Mouse (Mus musculus) stomach, embryonic 14.5 days (tissue): Measurements from ENCODE around the gene Lhx8. TPM values are rescaled to one million over a fixed set of nuclear protein-coding genes. Genes with fewer than 3 reads are reported as not detected.
A peak's percentile ranks its signal among the peaks of the same experiment; 100 is the strongest.

ENCODE experiments used
- ATAC-seq: fragments of 200-750 bp; cut with Nextera tagmentation; 2 replicates; pipeline ENCODE4 v1.8.0; 2017; ENCODE audit warnings: low read depth, moderate TSS enrichment; ENCODE audit not compliant: insufficient number of reproducible peaks, insufficient read depth, low FRiP score
- H3K27ac ChIP-seq: fragments of 300-500 bp; sonication (generic); 2 replicates; pipeline ENCODE4 v1.5.1; 2014; ENCODE audit warnings: mild to moderate bottlenecking, low read length, moderate library complexity, mixed read lengths
- H3K27me3 ChIP-seq: fragments of 300-500 bp; sonication (generic); 2 replicates; pipeline ENCODE4 v1.6.1; 2014; ENCODE audit warnings: low read length, control low read depth, mixed read lengths; ENCODE audit not compliant: control insufficient read depth, insufficient read depth
- H3K36me3 ChIP-seq: fragments of 300-500 bp; sonication (generic); 2 replicates; pipeline ENCODE4 v1.6.1; 2014; ENCODE audit warnings: mild to moderate bottlenecking, control low read depth, low read length, moderate library complexity, mixed read lengths; ENCODE audit not compliant: control insufficient read depth, insufficient read depth
- H3K4me1 ChIP-seq: fragments of 300-500 bp; sonication (generic); 2 replicates; pipeline ENCODE4 v1.6.1; 2014; ENCODE audit warnings: low read length, control low read depth, mixed read lengths; ENCODE audit not compliant: control insufficient read depth, insufficient read depth
- H3K4me2 ChIP-seq: fragments of 300-500 bp; sonication (generic); replicated peaks from 2 replicates; pipeline ENCODE4 v1.6.1; 2014; ENCODE audit warnings: low read depth, low read length, control low read depth
- H3K4me3 ChIP-seq: fragments of 300-500 bp; sonication (generic); 2 replicates; pipeline ENCODE4 v1.5.1; 2014; ENCODE audit warnings: low read depth, low read length, control low read depth
- H3K9ac ChIP-seq: fragments of 300-500 bp; sonication (generic); replicated peaks from 2 replicates; pipeline ENCODE4 v1.6.1; 2014; ENCODE audit warnings: low read depth, mild to moderate bottlenecking, control low read depth, low read length, moderate library complexity, mixed read lengths
- H3K9me3 ChIP-seq: fragments of 300-500 bp; sonication (generic); 2 replicates; pipeline ENCODE4 v1.6.1; 2016; ENCODE audit warnings: low read depth, low read length, control low read depth; ENCODE audit not compliant: control insufficient read depth
- WGBS: fragments of 180-500 bp; shearing (Covaris S2); extraction: QIAGEN DNeasy Blood & Tissue Kit; methylation state at CpG from one replicate; pipeline ENCODE4 v1.1.7; 2014; 5-methylcytosine and 5-hydroxymethylcytosine counted together
- polyA plus RNA-seq: library from polyadenylated mRNA; unstranded; fragments of >200 nt; fragmentation: Nextera tagmentation; extraction: Ambion mirVana; gene quantifications from 2 replicates; pipeline ENCODE4 v1.2.1, GENCODE M21; 2014

Lhx8 gene
- polyA plus RNA-seq, 1 experiment from 2014 or later, result not detected

DNA sequence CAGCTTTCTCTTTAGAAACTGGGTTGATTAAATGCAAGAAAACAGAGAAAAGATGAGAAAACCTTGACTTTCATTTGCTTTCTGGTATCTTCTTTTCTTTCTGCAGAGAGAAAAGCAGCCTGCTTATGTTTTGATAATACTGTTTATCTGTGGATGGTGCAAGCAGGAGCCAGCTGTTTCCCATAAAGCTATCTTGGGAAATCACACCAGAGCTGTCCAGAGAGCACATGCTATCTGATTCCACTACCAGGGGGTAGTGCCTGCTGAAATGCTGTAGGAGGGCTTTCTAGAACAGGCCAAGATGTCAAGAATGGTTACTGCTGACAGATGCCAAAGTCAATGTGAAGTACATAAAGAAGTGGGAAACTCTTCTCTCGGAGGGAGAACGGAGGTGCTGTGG, 43.2 kb downstream of the Lhx8 start:
- H3K4me2 ChIP-seq, result no peak overlapping the region
- no peak overlapping the region for H3K27ac ChIP-seq
- no peak overlapping the region for H3K9ac ChIP-seq
- no peak overlapping the region for H3K4me3 ChIP-seq
- no peaks in the 10 kb centered on the region for H3K9me3 ChIP-seq
- WGBS, result 76% methylated on average over 2 of the region's 2 CpGs
- no peaks in the 10 kb centered on the region for H3K36me3 ChIP-seq
- H3K4me1 ChIP-seq, result peaks cover 4% of the 10 kb centered on the region; the same call in 1 of the 2 replicates
- no peaks in the 10 kb centered on the region for H3K27me3 ChIP-seq
- no peak for ATAC-seq

DNA sequence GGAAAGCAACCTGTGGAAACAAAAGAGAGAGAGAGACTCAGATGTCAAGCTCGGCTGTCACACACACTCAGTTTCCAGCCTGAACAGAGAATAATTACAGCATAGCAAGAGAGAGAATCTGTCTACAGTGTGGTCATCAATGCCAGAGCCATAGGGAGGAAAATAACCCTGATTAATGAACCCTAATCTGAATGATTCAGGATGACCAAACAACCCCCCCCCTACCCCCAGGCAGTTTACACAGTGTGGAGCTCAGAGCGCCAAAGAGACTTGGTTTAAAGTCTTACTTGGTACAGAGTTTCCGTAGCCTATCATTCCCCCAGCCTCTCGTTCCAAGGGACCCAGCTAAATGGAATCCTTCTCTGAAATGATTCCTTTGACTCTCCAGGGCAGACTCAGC, 45.1 kb downstream of the Lhx8 start:
- ATAC-seq, result no peak

DNA sequence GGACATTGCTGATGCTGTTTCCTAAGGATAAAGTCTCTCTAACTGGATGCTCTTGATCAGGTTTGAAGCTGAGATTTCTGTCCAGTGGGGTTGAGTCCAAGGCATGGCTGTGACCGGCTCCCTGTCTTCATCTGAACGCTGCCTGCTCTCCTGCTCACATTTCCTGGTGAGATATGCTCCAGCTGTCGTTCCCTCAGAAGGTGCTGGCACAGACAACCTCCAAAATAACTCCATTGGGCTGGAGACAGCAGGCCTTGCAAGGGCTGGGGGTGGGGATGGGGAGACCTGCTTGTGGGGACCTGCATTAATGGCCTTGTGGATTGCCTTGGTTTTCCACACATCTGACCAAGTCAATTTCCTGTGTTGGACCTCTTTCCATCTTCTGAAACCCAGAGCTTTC, 46.2 kb downstream of the Lhx8 start:
- H3K36me3 ChIP-seq, result no peaks in the 10 kb centered on the region
- H3K27ac ChIP-seq, result no peak overlapping the region
- H3K4me2 ChIP-seq, result no peak overlapping the region
- ATAC-seq, result no peak
- no peaks in the 10 kb centered on the region for H3K27me3 ChIP-seq
- 30% methylated on average over 3 of the region's 3 CpGs for WGBS
- H3K9ac ChIP-seq, result no peak overlapping the region
- peaks cover 4% of the 10 kb centered on the region; the same call in 1 of the 2 replicates for H3K4me1 ChIP-seq
- H3K4me3 ChIP-seq, result no peak overlapping the region
- H3K9me3 ChIP-seq, result no peaks in the 10 kb centered on the region

More for the DNA sequence above, 45.1 kb downstream of the Lhx8 start:
- no peaks in the 10 kb centered on the region for H3K36me3 ChIP-seq
- no peak overlapping the region for H3K27ac ChIP-seq
- H3K9me3 ChIP-seq, result no peaks in the 10 kb centered on the region
- H3K4me1 ChIP-seq, result peaks cover 4% of the 10 kb centered on the region; the same call in 1 of the 2 replicates
- no peak overlapping the region for H3K9ac ChIP-seq
- no peak overlapping the region for H3K4me3 ChIP-seq
- H3K4me2 ChIP-seq, result no peak overlapping the region
- H3K27me3 ChIP-seq, result no peaks in the 10 kb centered on the region
- WGBS, result 49% methylated on average over 4 of the region's 4 CpGs

DNA sequence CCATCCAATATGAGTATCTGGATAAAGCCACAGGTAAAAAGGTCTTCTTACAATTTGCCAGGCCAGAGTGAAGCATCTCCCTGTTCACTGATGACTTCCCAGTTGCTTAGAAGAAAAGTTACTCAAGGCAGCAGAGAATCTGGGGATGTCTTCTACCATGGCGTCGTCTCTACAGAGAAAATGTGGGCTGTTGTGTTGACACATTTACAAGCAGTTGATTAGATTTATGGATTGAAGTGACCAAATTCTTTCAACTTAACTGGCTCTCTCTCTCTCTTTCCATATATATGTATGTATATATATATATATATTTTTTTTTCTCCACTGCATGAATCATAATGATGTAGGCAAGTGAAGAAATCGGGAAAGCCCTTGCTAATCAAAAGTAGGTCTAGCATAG, 55.8 kb downstream of the Lhx8 start:
- Histone ChIP-seq H3K4me3 (no peak overlapping the region), H3K4me1 (no peaks in the 10 kb centered on the region), H3K27me3 (0 out of 2 replicates have a peak, but pooled peaks cover 2% of the 10 kb centered on the region), H3K9ac (no peak overlapping the region), H3K36me3 (no peaks in the 10 kb centered on the region), H3K4me2 (no peak overlapping the region), H3K27ac (no peak overlapping the region), H3K9me3 (no peaks in the 10 kb centered on the region)
- 76% methylated on average over 3 of the region's 3 CpGs for WGBS
- no peak for ATAC-seq

DNA sequence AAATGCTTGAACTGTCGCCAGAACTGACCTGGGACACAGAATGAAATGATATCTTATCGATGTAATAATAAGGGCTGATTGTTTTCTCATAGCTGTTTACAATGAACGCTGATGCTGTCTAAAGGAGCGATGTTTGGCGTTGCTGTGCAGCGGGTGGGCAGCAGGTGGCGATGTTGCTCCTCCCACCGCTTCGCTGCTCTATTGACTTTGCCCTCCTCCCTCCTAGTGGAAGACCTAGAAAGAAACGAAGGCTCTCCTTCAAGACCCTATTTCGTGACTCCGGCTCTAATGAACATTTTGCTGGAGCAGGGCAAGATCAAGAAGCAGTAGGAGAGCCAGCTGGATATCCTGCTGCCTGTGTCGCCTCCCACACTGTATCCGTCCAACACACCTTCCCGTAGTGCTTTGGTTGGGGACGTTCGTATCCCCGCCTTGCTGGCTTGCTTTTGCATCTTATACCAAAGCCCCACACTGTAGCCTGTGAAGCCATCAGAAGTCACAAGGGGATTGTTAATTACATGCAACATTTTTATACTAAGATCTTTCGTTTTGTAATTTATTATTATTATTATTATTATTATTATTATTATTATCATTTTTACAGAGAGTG, 60.6 kb downstream of the Lhx8 start:
- 0 out of 2 replicates have a peak, but pooled peaks cover 2% of the 10 kb centered on the region for H3K27me3 ChIP-seq
- H3K36me3 ChIP-seq, result no peaks in the 10 kb centered on the region
- H3K4me2 ChIP-seq, result peak overlapping the region; percentile 36
- H3K4me1 ChIP-seq, result no peaks in the 10 kb centered on the region
- no peaks in the 10 kb centered on the region for H3K9me3 ChIP-seq
- peak; percentile 42; the same call in 1 of the 2 replicates for ATAC-seq
- H3K4me3 ChIP-seq, result no peak overlapping the region
- no peak overlapping the region for H3K9ac ChIP-seq
- H3K27ac ChIP-seq, result no peak overlapping the region
- WGBS, result 17% methylated on average over 19 of the region's 19 CpGs

DNA sequence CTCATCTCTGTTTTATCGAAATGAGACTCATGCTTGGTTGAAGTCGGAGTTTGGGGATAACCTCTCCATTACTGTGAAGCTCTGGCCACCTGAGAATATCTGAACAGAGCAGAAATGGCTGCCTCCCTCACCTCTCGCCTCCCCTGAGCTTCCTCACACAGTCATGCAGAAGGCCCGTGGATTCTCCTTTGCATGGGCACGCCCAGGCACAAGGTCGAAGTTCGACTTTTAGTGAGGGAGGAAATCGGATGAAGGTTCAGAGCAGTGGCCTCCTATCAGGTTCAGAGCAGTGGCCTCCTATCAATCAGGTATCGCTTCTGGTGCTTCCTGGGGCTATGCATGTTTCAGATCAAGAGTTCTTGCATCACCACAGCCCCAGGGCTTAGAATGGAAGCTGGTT, 62.1 kb downstream of the Lhx8 start:
- no peaks in the 10 kb centered on the region for H3K36me3 ChIP-seq
- no peak overlapping the region for H3K4me3 ChIP-seq
- WGBS, result 66% methylated on average over 9 of the region's 9 CpGs
- H3K9me3 ChIP-seq, result no peaks in the 10 kb centered on the region
- no peak overlapping the region for H3K27ac ChIP-seq
- no peak for ATAC-seq
- H3K4me1 ChIP-seq, result no peaks in the 10 kb centered on the region
- H3K27me3 ChIP-seq, result 0 out of 2 replicates have a peak, but pooled peaks cover 2% of the 10 kb centered on the region
- H3K4me2 ChIP-seq, result no peak overlapping the region
- H3K9ac ChIP-seq, result no peak overlapping the region

DNA sequence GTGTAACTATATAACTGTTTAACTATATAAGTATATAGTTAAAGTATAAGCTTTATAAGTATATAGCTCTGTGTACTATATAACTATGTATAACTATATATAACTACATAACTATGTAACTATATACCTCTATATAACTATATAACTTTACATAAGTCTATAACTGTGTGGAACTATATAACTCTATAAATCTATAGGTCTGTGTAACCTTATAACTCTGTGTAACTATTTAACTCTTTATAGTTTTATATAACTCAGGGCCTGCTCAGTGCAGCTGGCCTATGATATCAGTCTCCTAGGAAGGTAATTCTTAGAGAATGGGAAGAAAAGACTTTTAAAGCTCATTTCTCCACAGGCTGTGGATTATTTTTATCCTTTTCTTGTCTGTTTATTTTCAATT, 73.1 kb downstream of the Lhx8 start:
- H3K9me3 ChIP-seq, result no peaks in the 10 kb centered on the region
- H3K9ac ChIP-seq, result no peak overlapping the region
- ATAC-seq, result no peak
- H3K27ac ChIP-seq, result no peak overlapping the region
- H3K27me3 ChIP-seq, result no peaks in the 10 kb centered on the region
- no peaks in the 10 kb centered on the region for H3K4me1 ChIP-seq
- H3K4me3 ChIP-seq, result no peak overlapping the region
- H3K4me2 ChIP-seq, result no peak overlapping the region
- no peaks in the 10 kb centered on the region for H3K36me3 ChIP-seq
